Mouse (Mus musculus) gastrocnemius, adult 18-20 months (tissue): ENCODE data around the gene Paxx. TPM values are rescaled to one million over a fixed set of nuclear protein-coding genes. Genes with fewer than 3 reads are reported as not detected.

Experiments
- DNase-seq: peaks from one replicate; pipeline ENCODE4 v3.0.0; 2021; ENCODE audit warnings: low spot score
- long read RNA-seq, 2 experiments: library from polyadenylated mRNA; stranded (forward); transcript quantifications; one replicate each; pipeline ENCODE4 v2.0.0; 2021
- total RNA-seq, 2 experiments: library from RNA; stranded (reverse); gene quantifications; 2 replicates each; pipeline ENCODE4 v1.2.3; 2021

Gene Paxx
- total RNA-seq, result 10 to 100 TPM; 13.7 to 15.1 TPM
- long read RNA-seq, experiment 1, transcript Paxx-204 (6 exons, 917 nt), result major isoform, 5 of 7 reads
- long read RNA-seq, experiment 1, partial matches to known transcripts, result 0 of 7 reads
- long read RNA-seq, experiment 1, other reads (novel, unspliced or antisense), result 2 of 7 reads
- long read RNA-seq, experiment 2, partial matches to known transcripts, result 0 of 6 reads
- long read RNA-seq, experiment 2, other reads (novel, unspliced or antisense), result 4 of 6 reads

GRCm38 (mm10) chr2:25460551-25461309 is at the start of gene Paxx:
TSS of gene Paxx (minus strand) at chr2:25461094.
- DNase-seq, result peak; percentile 94

GRCm38 (mm10) chr2:25509912-25510311 is 49.0 kb upstream of the Paxx start:
- DNase-seq, result no peak

- no peak for DNase-seq
Measured at GRCm38 (mm10) chr2:25506964-25507363, 46.1 kb upstream of the Paxx start.

GRCm38 (mm10) chr2:25505860-25506259 is 45.0 kb upstream of the Paxx start:
- no peak for DNase-seq

GRCm38 (mm10) chr2:25505000-25505399 is 44.1 kb upstream of the Paxx start:
- DNase-seq, result no peak

- DNase-seq, result no peak
Measured at GRCm38 (mm10) chr2:25504538-25504937, 43.6 kb upstream of the Paxx start.

- DNase-seq, result no peak
Measured at GRCm38 (mm10) chr2:25502726-25503125, 41.8 kb upstream of the Paxx start.

GRCm38 (mm10) chr2:25501593-25502486 is 40.9 kb upstream of the Paxx start, which contains the start of gene C8g:
TSS of gene C8g (minus strand) at chr2:25501719.
- no peak for DNase-seq

- peak; percentile 87 for DNase-seq
Measured at GRCm38 (mm10) chr2:25500576-25501405, 39.9 kb upstream of the Paxx start, which contains the start of gene Fbxw5. TSS of gene Fbxw5 (plus strand) at chr2:25500750.

- no peak for DNase-seq
Measured at GRCm38 (mm10) chr2:25500071-25500575, 39.2 kb upstream of the Paxx start.

GRCm38 (mm10) chr2:25498622-25499478 is 38.0 kb upstream of the Paxx start:
- peak; percentile 26 for DNase-seq

- no peak for DNase-seq
Measured at GRCm38 (mm10) chr2:25497846-25498575, 37.1 kb upstream of the Paxx start.

- DNase-seq, result no peak
Measured at GRCm38 (mm10) chr2:25496462-25496861, 35.6 kb upstream of the Paxx start.

- DNase-seq, result no peak
Measured at GRCm38 (mm10) chr2:25493476-25493961, 32.6 kb upstream of the Paxx start, which contains the start of gene Lcn12. TSS of gene Lcn12 (minus strand) at chr2:25493911.

- DNase-seq, result no peak
Measured at GRCm38 (mm10) chr2:25492988-25493387, 32.1 kb upstream of the Paxx start.

GRCm38 (mm10) chr2:25488671-25489068 is 27.8 kb upstream of the Paxx start:
- DNase-seq, result no peak

GRCm38 (mm10) chr2:25487965-25488670 is 27.2 kb upstream of the Paxx start:
- DNase-seq, result no peak
